Mouse (Mus musculus) CD4-positive helper T cell, adult 2 months (primary cell): ENCODE measurements around the gene Cryaa.

Experiments
- DNase-seq: peaks from one replicate; pipeline ENCODE4 v3.0.0-alpha.2; 2012; ENCODE audit warnings: low read depth, missing footprints, low spot score

Cryaa gene

GRCm38 (mm10) chr17:31709121-31709741 lies 31.6 kb downstream of the Cryaa start:
- no peak for DNase-seq

GRCm38 (mm10) chr17:31710455-31710854 lies 32.8 kb downstream of the Cryaa start:
- DNase-seq, result no peak

- DNase-seq, result no peak
Observed at GRCm38 (mm10) chr17:31713709-31714108, 36.1 kb downstream of the Cryaa start.

- DNase-seq, result no peak
Observed at GRCm38 (mm10) chr17:31714125-31714524, 36.5 kb downstream of the Cryaa start.

- DNase-seq, result no peak
Observed at GRCm38 (mm10) chr17:31715006-31715405, 37.4 kb downstream of the Cryaa start.

GRCm38 (mm10) chr17:31721637-31722036 lies 44.0 kb downstream of the Cryaa start:
- DNase-seq, result no peak

- no peak for DNase-seq
Observed at GRCm38 (mm10) chr17:31725366-31725765, 47.8 kb downstream of the Cryaa start.

GRCm38 (mm10) chr17:31726216-31726615 lies 48.6 kb downstream of the Cryaa start:
- DNase-seq, result no peak

- no peak for DNase-seq
Observed at GRCm38 (mm10) chr17:31727230-31727629, 49.6 kb downstream of the Cryaa start.

- no peak for DNase-seq
Observed at GRCm38 (mm10) chr17:31728043-31728442, 50.4 kb downstream of the Cryaa start.

GRCm38 (mm10) chr17:31728968-31729501 lies 51.4 kb downstream of the Cryaa start:
- no peak for DNase-seq

GRCm38 (mm10) chr17:31731038-31731437 lies 53.4 kb downstream of the Cryaa start:
- DNase-seq, result no peak
